Mouse (Mus musculus): ENCODE results near the gene Cacna1d.
A peak's percentile ranks its signal among the peaks of the same experiment; 100 is the strongest.

Gene Cacna1d

DNA sequence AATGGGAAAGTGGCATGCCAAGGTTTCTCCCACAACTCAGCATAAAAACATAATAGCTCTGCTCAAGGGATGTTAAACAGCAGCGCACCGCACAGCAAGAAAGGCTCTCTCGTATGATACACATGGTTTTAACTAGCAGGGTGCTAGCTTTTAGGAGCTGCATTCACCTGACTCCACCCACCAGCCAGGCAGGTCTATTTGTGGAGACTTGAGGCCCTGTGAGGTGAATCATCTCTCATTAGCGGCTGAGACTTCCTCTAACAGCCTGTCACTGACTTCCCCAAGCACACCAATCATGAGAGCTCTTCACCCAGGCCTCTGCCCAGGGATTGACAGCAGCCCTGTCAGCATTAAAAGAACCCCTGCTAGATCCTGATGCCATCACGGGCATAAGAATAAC lies 295.0 kb downstream of the Cacna1d start:
- DNase-seq, result no peak

DNA sequence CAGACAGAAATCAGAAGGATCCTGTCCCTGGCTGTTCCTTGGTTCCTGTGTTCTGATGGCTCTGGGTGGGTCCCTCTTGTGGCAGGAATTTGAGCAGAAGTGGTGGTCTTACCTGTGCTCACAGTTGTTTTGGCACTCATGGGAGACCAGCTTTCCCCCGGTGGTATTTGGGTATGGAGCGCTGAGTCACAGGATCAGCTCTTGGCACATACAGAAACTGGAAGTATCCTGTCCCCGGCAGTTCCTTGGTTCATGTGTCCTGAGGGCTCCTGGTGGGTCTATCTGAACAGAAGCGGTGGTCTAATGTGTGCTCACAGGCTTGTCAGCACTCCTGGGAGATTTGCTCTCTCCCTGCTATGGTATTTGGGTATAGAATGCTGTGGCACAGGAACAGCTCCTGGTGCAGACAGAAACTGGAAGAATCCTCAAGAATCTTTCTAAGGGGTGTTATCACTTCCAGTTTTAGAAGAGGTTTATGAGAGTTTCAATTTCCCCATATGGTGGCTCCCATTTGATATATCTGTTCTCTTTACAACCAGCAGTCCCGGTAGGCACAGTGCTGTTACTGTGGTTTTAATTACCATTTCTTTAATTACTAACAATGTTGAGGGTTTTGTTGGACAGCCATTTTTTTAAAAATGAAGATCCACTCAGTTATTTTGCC lies 300.8 kb downstream of the Cacna1d start:
- no peak for DNase-seq

DNA sequence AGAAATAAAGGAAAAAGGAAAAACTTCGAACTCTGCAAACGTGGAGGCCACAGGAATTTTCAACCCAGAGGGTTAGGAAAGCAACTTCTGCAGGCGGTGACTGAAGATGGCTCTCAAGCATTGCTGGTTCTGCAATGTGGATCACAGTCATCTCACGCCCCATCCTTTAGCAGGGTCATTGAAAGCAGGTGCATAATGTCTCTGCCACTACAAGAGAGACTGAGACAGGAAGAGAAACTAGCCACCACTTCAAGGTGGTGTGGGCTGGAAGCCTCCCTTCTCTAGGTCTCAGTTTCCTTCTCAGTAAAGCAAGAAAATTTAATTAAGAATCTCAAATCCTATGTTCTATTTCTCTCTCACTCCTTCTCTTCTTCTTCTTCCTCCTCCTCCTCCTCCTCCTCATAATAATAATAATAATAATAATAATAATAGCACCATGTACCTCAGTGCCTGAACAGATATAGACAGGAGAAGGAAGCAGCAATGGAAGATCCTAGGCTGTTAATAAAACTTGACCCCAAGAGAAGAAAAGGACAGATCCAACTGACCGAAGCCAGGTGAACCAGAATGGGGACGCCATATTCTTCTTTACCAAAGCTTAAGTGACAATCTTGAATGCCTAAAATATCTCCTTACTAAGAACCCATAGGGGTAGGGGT lies 305.5 kb downstream of the Cacna1d start:
- DNase-seq, result no peak

DNA sequence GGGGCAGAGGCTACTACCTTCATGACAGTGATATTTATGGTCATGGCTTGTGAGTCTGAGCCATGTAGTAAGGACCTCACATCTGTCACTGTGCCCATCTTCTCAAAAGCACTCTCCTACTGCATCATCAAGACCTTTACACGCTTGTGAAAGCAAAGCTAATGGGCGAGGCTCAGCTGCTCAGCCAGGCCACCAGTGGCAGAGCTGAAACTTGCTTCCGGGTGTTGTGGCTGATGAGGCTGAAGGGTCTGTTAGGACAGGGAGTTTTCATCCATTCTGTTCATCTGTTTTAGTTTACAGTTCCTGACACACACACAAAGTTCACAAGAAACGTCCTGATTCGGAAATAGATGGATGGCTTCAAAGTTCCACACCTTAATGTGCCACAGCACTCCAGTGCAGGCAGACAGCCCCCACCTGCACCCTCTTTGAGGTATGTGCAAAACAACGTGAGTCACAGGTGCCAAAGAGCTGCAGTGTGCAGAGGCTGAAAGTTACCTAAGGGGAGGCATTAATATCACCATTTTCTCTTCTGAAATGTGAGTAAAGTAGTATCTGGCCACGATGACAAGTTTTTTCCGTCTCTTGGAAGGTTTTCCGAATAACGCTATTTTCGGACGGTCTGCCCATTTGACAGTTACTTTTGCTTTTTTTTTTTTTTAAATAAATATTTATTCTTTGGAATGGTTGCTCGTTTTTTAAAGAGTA lies 306.7 kb downstream of the Cacna1d start:
- DNase-seq, result no peak

DNA sequence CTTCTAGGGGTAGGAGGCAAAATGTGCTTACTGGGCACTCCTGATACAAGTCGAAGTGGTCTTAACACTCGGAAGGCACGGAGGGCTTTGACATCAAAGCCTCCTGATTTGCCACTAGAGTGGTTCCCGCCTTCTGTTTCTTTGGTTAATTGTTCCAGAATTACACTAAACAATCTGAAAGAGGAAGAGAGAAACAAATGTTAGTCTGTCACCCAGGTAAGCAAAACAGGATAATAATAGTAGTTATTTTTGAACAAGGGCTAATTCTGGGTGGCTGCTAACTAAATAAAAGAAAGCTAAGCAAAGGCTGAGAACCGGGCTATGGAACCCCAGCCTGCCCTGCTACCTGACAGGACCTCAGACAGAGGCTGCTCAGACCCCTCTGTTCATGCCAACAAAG lies 307.2 kb downstream of the Cacna1d start:
- DNase-seq, result no peak

DNA sequence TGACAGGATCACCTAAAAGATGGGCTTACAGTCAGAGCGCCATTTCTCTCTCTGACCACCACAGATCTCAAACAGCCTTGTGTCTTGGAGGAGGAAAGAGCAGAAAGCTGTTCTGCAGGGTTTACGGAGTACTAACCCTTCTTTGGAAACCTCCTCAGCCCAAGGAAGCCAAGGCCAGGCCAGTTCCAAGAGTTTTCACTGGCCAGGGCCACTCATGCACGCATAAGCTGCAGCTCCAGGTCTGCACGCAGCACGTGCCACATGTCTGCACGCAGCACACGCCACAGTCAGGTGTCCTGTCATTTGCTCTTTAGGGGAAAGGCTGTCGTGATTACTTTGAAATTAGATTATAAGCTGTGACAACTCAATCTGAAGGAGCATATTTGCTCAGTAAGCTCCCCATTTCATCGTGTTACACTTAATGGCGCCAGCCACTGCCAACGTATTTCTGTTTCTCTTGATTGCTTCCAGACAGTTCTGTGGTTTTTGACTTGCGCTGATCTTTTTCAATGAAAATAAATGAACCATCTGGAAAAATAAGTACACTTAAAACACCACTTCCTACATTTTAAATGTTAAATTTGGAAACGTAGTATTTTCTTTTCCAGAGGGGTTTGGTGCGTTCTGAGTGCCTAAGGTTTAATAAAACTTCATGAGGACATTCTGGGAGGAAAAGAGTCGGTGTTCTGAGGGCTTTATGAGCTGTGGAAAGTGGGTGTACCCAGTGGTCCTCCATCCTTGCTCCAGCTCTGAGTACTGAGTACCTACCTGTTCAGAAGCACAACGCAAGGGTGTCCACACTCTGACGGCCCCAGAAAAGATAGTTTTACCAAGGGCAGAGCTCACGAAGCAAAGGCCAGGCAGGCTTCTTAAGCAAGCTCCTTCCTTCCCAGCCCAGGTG lies 308.4 kb downstream of the Cacna1d start:
- DNase-seq, result no peak

DNA sequence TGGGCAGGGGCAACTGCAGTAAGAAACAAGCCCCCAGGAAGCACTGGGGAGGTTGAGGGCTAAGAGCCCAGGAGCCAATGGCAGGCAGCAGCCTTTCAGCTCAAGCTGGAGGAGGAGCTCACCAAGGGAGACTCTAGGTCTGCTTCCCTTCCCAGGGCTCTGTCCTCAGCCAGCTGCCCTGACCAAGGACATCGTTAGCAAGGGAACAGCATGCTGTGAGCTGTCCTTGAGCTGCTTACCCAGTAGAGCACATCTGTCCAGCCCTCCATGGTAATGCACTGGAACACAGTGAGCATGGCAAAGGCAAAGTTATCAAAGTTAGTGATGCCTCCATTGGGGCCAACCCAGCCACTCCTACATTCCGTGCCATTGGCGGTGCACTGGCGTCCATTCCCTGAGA lies 312.9 kb downstream of the Cacna1d start:
- no peak for DNase-seq

DNA sequence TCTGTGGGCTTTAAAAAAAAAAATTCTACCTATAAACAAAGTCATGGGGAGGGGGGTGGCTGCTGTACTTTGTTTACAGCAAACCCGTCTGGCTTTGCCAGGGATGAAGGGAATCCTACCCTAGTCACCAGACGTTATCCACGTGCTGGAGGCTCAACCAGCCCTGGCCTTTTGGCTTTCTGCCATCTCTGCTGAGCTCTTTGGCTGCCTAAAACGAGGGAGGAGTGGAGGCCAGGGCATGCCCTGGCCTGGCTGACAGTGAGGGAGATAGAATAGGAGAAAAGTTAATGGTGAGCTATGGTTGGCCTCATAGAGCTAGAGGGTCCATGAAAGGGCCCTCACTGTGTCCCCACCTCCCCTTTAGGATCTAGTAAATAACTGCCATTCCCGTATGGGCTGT lies 313.4 kb downstream of the Cacna1d start:
- DNase-seq, result no peak

DNA sequence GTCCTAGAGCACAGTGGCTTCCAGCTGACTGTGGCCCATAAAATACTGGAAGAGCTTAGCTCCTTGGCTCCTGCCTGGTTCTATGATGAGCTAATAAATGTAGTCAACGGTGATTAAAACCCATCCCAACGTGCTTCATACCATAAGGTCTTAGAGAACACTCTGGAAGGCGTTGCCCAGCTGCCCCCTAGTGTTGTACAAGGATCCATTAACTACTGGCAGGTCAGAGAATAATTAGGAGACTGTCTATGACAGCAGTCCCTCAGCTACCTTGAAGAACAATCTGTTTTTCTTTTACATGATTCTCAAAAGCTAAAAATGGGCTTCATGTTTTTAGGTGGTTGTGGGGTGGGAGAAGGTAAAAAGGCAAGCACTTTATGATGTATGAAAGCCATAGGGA lies 315.9 kb downstream of the Cacna1d start:
- no peak for DNase-seq

DNA sequence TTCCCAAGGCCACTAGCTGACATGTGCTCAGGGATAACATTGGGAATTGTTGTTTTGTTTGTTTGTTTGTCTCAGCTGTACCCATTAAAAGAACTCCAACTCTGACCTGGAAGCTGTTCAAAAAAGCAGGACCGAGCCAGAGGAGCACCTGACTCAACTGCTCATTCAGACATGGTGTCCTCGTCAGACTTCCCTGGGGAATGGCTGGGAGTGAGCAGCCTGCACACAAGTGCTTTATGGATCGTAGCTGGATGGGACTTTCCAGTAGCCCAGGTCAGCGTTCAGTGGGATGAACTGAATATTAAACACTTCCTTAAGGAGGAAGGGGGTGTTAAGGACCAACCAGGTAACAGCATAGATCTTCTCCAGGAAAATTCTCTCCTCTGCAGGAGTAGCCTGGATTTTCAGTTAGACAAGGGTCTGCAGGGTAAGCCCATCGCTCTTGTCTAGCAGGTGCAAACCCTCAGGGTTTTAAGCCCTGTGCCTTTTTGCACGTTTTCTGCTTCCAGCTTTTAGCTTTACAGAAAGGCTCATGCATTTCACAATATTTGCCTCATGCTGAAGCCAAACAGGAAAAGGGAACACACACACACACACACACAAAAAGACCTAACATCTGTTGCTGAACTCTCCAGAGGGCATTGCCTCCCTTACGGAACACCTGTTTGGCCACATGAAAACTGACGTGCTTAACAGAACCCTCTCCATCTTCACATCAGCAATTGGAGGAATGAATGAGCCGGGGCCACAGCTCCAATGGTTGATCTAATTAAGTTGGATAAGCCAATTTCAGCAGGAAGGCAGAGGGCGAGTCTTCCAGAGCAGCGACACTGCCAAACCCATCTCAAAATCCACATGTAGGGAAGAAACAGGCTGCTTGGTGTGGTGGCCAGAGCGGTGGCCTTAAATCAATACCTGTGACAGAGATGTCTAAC lies 318.2 kb downstream of the Cacna1d start:
- no peak for DNase-seq

DNA sequence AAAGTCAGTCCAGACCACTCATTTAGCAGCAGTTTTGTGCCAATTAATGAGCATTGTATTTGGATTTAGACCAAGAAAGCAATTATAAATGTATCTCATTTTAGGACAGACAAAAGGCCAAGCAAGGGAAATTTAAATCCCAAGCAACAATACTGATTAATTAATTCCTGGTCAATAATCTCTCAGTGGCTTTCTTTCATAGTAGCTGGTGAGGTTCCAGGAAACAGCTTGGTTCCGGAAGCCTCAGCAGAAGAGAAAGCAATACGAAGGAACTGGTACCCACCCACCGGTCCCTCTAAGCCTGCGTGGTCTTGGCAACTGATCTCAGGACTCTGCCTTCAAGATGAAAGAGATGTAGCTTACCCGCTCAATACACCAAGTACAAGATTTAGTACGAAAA lies 319.7 kb downstream of the Cacna1d start:
- no peak for DNase-seq

DNA sequence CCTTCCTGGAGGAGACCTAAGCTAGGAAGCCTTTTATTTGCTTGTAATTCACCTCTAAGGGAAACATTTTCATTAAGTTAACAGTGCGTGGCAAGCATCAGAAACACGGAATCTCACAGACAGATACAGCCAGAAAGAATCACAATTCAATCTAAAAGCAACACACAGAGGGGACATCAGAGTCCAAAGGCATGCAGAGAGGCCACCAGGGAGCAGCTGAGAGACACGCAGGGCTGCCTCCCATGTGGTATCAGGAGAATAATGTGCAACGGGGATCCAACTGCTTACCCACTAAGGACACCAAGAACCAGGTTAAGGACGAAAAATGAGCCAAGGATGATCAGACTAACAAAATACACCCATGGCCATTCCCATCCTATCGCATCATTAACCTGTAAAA lies 320.2 kb downstream of the Cacna1d start:
- no peak for DNase-seq

DNA sequence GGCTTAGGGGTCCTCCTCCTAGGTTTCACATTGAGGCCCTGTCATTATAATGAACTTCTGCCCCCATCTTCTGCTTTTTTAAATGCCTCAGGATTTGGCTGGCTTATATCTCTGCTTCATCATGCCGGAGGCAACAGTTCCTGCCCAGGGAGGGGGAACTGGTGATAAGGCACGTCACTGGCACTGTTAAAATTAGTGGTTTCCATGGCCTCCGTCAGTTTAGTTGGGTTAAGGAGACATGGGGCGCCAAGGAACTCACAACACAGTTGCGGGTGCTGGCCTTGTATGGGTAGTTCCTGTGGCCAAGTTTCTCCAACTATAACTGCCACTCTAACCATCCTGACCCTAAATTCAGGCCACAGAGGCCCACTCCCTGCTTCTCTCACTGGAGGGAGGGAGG lies 321.8 kb downstream of the Cacna1d start:
- no peak for DNase-seq

DNA sequence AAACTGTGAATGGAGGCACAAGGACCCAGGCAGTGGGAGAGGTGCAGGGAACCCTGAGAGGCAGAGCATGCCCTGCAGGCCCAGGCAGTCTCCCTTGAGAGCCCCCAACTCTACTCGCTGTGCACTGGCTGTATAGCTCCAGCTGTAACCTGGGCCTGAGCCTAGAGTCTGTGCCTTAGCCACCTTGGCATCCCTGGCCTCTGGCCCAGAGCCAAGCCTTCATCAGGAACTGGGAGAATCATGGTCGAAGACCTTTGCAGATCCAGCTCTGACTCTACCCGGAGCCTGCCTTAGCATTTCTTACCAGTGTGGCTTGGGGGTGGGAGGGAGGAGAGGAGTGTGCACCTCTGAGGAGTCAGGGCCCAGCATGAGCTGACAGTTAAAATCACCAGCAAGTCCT lies 322.4 kb downstream of the Cacna1d start:
- no peak for DNase-seq

DNA sequence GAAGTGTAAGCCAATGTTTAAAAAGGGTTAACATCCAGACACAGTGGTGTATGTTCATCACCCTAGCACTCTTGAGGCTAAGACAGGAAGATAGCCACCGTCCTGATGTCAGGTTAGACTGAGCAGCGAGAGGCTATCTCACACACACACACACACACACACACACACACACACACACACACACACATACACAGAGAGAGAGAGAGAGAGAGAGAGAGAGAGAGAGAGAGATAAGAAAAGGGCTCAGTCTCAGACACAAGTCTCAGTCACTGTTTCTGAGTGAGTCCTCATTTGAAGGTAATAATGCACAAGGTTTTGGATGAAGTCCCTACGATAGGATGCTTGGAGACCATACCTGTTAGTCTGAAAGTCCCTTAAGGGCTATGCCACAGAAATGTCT lies 322.9 kb downstream of the Cacna1d start:
- no peak for DNase-seq

DNA sequence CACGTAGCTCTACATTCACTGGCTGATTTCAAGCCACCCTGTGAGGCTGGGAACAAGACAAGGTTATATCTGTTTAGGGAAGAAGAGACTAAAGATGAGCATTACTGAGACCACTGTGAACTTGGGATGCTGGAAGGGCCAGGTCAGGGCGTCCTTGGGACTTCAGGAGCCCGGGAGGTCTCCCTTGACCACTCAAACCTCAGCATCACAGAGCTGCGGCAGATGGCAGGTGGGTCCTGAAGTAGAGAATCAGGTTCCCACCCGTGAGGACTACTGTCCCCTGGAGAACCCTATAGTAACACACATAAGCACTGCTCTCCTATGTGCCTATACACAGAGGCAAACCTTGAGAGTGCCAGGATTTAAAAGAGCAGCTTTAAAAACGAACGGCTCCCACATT lies 323.6 kb downstream of the Cacna1d start:
- DNase-seq, result no peak

DNA sequence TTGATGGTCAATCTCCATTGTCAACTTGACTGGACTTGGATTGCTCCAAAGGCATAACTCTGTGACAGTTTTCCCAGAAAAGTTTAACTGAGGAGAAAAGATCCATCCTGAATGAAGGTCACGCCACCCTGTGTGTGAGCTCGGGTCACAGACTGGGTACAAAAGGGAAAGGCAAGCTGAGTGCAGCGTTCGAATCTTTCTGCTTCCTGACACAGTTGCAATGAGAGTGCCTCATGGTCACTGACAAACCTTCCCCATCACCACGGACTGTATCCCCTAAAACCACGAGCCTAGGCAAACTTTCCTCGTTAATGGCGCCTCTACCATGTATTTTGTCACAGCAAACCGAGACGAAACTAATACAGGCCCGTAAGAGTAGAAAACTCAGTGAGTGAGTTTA lies 325.2 kb downstream of the Cacna1d start:
- no peak for DNase-seq

DNA sequence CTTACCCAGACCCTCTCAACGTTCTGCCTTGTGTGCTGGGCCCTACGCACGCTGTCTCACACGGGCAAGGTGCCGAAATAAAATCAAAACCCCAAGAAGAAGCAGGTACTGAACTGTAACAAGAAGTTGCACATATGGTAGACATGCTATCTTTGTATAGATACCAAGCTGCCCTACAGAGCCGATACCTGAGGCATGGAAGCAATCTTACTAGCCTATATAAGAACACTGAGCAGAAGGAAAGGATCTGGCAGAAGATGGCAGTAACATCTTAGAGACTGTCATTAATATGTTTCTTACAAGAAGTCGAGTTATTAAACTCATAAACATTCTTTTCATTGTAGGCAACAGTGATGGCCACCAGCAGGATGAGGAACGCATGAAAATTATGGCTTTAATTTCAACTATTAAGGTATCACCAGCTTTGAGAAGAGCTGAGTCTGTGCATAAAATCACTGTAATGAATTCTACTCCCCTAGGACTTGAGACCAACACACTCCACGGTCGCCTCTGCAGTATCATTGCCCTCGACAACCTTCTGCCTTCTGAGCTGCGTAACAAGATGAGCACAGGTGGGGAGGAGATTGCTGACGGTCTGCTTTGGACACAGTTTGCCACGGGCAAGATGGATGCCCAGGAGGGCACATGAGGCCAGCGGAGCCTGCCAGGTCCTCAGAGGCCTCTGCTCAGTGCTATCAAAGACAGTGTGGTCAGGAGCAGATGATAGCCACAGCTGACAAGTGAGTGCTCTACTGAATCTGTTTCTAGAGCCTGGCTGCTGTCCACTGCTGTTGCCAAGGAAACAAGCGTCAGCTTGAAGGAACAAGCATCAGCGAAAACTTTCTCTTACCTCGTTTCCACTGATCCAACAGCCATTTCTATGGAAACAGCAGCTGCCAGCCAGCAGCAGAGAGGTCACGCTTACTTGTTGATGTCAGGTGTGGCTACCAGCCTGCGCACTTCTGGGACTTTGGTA lies 327.2 kb downstream of the Cacna1d start:
- peak; percentile 66 for DNase-seq

DNA sequence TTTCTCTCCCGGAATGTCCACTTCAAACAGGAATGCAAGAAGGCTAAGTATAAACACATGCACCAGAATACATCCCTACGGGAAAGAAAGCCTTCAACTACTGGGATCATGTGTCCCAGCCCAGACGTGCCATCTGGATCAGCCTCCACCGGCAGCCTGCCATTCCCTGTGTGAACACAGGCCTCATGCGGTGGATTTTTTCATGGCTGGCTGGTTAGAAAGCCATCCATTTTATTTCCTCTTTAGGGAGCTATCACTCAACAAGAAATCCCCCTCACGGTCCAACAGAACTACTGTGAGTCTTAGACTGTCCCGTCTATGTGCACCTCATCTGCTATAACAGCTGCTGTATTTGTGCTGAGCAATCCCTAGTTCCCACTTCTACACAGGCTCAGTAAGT lies 343.5 kb downstream of the Cacna1d start:
- DNase-seq, result peak; percentile 49

DNA sequence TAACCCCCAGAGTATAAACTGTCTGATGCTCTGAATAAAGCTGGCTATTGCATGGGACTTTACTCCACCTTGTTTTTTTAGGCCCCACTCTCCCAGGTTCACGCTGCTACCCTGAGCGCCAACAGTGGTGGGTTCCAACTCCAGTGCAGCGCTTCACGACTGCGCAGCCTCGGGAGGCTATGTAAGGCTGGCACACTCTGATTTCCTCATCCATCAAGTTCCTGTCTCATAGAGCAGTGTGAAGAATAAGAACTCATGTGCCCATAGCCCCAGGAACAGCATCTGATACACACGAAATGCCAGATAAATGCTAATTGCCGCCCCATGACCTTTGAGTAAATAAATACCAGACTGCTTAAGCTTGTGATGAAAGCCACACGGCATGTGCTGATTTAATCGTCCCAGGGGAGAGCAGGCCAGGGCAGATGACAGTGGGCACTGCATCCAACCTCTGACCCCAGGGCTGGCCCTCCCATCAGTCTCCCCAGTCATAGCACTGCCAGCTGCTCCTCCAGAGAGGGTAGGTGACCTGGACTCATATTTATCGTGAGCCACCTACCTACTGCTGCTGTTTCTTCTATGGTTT lies 352.8 kb downstream of the Cacna1d start:
- no peak for DNase-seq

DNA sequence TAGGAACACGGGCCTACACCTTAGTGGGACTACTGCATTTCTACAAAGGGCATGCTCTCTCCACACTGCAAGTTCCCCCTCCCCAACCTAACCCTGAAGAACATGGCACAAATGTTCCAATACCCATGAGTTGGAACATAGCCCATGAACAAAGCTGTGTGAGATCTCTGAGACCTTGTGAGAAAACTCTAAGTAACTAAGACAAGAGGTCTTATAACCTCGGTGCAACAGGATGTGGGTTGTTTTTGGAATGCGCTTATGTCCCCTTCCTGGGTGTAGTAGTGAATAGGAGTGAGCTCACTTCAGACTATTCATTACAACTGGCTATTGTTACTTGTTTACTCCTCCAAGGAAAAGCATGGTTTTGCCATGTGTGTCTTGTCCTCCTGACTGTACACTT lies 353.3 kb downstream of the Cacna1d start:
- DNase-seq, result no peak

Data from right cerebral cortex, postnatal 4 days (tissue).